Mouse (Mus musculus): Measurements from ENCODE around the gene Ptcra. TPM values are rescaled to one million over a fixed set of nuclear protein-coding genes. Genes with fewer than 3 reads are reported as not detected.
"Not testable (repeated sequence)": the region's sequence is repeated elsewhere in the genome, so short reads cannot be mapped to it uniquely, and the experiment has no call there.

Gene Ptcra
- total RNA-seq, 2 experiments from 2014 or later = not detected

DNA sequence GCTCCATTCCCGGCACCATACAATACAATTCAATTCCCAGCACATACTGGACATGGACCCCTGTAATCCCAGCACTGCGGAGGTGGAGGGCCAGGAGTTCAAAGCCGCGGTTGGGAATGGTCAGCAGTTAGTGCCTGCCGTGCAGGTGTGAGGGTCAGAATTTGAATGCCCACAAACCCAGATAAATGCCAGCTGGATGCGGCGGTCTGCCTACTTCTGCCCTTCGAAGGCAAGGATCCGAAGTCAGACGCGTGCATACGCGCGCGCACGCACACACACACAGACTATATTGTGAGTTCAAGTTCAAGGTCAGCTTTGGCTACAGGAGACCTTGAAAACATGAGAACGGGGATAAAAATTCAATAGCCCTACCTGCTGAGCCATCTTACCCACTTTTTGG, 8.1 kb upstream of the Ptcra start:
- no peak for DNase-seq (ENCODE audit: low spot score)

DNA sequence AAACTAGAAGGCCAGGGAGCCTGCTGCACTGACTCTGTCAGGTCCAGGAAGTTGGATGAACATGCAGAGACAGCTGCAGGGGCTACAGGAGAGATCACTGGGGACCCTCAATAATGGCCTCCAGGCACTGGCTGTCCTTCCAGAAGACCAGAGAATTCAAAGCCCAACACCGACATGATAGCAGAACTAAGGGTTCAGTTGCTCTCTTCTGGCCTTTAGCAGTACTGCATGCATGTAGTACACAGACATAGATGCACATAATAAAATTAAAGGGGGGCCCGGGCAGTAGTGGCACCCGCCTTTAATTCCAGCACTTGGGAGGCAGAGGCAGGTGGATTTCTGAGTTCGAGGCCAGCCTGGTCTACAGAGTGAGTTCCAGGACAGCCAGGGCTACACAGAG, 7.5 kb upstream of the Ptcra start:
- no peak for DNase-seq (ENCODE audit: low spot score)

DNA sequence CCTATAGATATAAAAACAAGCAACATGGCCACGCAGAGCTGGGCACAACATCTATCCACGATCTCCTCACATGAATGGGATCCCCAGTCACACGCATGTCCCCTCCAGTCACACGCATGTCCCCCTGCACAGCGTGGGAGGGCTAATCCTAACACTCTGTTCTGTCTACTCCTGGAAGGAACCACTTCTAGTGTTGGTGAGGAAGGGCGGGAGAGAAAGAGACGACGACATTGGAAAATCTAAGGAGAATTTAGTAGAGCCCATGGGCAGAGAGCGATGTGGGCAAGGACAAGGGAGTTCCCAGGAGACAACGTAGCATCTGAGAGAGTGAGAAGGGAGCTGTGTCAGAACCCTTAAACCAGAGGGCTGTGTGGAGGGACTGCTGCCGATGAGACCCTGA, 7.0 kb upstream of the Ptcra start:
- DNase-seq (ENCODE audit: low spot score) = no peak

DNA sequence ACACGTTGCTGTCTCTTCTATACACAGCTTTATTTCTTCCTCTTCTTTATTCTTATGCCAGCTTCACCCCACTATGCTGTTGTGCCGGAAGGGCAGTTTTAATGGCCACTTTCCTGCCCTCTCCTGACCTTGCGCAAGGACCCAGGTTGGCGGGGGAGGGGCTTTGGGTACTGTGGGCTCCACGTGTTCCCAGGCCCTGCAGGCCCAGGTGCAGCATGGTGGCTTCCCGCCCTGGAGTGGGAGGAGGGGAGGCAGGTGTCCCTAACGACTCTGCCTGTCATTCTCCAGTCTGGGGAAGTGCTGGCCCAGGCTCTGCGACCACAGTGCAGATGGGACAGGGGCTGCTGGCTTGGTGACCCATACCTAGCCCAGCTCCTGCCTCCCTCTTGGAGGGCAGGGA, 4.4 kb upstream of the Ptcra start:
- DNase-seq (ENCODE audit: low spot score) = no peak

DNA sequence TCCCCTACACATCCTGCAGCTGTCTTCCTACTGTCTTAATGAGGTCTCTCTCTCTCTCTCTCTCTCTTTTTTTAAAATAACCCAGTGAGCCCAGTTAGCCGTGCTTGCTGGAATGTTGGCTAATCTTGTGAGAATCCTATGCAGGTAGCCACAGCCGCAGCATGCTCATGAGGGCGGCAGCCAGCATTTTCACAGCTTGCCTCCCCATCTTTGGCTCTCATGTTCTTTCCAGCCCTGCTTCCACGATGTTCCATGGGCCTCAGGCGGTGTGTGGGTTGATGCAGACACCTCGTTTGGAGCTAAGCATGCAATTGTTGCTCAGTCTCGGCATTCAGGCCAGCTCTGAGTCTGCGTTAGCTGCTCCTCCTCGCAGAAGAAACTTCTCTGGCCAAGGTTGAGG, 1.4 kb upstream of the Ptcra start:
- not testable (repeated sequence) for DNase-seq (ENCODE audit: low spot score)

DNA sequence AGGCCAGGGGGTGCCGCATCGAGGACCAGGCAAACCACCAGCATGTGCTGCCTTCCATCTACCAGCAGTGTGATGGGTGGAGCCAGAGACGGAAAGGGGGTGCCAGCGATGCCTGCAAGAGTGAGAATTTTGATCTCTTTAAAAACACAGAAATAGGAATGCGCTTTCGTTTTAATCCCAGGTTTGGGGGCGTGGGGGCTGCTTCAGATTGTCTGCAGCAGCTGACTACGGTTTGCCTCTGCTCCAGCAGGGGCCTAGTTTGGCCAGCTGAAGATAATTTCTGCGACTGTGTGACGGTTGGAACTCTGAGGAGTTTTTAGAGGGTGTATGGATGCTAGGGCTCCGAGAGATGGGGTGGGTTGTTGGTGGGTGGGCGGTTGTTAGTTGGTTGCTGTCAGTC, 4.8 kb downstream of the Ptcra start:
- DNase-seq (ENCODE audit: low spot score) = no peak

DNA sequence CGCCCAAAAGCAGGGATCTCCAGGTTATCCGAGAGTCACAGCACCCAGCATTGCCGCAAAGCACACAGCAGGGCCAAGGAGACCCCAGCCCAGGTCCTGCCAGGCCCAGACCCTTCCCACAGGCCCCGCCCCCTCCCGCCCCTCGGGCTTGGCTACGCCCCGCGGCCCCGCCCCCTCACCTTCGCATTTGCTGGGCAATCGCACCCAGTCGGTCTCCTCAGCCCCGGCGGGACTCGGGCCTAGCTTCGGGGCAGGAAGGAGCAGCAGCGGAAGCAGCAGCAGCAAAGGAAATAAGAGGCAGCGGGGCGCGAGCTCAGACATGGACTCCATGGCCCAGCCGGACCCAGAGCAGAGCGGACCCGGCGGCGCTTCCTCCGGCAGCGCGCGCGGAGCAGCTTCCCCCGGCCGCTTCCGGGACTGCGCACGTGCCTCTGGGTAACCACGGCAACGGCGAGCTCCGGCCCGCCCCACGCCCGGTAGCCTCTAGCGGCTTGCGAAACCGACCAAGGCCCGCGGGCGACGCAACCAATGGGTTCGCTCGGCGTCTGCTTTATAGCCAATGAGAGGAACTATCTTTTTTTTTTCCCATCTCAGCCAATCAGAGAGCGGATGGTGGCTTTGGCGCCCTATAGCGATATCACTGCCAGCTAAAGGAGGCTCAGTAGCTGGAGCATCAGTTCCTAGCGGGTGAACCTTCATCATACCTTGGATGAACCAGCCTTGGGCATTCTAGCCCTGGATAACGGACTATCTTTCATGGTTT, 11.5 kb downstream of the Ptcra start, which contains the start of gene Cnpy3:
Cnpy3 (minus strand) TSS at position 421 of the 763 bp plus-strand sequence.
- peak; percentile 97 for DNase-seq (ENCODE audit: low spot score)

DNA sequence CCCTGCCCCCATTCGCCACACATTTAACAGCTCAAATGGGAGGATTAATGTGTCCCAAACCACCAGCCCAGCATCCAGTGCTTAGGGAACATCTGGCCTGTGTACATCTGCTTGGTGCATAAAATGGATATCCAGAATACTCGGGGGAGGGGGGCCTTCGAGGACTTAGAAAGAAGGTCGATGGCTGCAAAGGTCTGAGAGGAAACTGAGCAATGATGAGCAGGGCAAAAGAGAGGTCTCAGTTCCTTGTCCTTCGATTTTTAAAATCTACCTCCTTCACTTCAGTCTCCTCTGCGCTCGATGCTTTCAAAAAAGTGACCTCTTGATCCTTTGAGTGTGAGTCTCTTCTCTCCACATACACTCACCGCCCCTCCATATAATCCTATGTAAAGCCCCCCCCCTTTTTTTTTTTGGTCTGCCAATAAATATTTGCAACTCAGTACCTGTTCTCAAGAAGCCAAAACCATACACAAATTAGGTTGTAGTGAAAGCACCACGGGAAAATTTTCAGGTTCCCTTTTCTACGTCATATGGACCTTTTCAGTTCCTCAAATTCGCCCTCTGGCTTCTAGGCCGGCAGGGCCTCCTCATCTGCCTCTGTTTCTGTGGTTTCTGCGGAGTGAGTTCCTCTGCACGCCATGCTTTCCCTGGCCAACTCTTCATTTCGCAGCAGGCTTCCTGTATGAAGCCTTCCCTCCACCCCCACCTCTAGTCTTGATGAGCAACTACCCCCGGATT, 12.3 kb downstream of the Ptcra start:
- DNase-seq (ENCODE audit: low spot score) = peak; percentile 32

DNA sequence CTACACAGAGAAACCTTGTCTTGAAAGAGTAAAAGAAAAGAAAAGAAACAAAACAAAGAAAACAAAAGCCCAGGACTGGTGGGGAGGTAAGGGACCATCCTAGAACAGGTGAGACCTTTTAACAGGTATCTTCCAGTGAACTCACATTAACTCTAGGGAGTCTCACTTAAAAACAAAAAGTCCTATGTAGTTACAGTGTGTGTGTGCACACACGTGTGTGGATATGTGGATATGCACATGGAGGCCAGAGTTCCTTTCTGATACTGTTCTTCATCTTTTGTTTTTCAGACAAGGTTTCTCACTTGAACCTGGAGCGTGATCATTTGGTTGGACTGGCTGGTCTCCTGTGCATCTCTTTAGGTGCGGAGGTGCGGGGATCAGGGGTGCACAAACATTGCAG, 12.9 kb downstream of the Ptcra start:
- no peak for DNase-seq (ENCODE audit: low spot score)

DNA sequence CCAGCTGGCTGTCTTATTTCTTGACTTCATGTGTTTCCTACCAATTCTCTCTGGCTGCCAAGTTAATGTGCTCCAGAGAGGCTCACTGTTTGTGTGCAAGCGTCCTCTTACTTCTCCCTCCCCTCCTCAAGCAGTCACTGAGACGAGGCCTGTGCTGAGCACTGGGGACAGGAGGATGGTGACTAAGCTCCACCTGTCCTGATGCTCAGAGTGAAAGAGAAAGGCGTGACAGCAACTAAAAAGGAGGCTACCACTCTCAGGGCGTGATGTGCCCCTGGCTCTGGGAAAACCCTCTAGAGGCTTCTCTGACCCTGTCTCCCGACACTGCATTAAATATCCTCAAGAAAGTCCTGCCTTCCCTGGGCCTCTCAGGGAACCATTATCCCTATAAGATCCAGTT, 14.2 kb downstream of the Ptcra start:
- DNase-seq (ENCODE audit: low spot score) = no peak

DNA sequence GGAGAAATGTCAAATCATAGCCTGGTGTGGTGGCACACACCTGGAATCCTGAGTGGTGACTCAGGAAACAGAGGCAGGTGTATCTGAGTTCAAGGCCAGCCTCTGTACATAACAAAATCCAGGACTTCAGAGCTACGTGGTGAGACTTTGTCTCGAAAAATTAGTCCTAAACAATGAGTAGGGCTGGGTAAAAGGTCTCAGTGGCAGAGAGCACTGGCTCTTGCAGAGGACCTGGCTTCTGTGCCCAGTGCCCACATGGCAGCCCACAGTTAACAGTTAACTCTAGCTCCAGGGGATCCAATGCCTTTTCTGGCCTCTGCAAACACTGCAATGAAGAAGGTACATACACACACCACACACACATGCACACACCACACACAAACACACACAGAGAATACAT, 15.7 kb downstream of the Ptcra start:
- no peak for DNase-seq (ENCODE audit: low spot score)

DNA sequence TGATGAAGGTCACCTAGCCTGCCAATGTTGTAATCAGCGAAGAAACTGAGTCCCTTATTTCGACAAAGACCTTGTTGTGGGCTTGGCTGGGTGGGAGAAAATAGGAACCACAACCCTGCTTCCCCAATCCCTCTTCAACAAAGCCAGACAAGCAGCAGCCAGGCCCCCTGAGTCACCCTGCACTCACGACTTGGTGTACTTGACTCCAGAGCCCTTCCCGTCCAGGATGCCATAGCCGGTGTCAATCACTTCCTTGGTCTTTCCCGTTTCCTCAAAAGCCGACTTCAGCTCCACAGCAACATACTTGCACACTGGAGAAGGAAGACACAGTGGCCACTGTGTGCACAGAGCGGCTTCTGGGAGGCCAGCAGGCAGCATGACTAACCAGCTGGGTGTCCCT, 16.3 kb downstream of the Ptcra start:
- no peak for DNase-seq (ENCODE audit: low spot score)

DNA sequence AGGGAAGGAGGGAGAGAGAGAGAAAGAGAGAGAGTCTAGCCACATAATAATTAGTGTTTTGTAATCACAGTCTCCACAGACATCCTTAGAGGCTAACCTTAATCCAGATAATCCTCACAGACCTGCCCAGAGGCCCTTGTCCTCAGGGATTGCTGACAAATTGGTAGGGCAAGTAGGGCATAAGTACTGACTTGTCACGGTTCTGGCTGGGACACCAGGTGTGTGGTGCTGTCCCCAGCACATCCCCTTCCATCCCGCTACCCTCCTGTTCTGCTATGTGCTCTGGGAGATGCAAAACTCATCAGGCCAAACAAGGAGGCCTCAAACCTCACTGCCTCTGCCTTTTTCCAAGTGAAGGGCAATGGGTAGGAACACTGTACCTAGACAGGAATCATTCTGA, 18.0 kb downstream of the Ptcra start:
- no peak for DNase-seq (ENCODE audit: low spot score)

DNA sequence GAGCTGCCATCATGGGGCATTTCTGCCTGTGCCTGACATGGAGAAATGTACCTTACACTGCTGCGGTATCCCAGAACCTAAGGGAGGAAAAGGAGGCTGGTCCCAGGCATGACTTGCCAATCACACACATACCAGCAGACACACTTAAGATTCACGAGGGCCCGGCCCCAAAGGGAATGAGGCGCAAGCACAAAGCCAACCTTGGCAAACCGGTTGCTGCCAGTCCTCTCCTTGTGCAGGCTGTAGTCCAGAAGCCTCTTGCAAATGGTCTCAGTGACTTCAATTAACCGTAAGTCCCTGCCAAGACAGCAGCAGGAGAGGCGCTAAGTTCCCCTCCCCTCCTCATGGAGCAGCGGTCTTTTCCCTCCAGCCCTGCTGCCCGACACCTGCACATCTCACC, 20.5 kb downstream of the Ptcra start:
- DNase-seq (ENCODE audit: low spot score) = no peak

DNA sequence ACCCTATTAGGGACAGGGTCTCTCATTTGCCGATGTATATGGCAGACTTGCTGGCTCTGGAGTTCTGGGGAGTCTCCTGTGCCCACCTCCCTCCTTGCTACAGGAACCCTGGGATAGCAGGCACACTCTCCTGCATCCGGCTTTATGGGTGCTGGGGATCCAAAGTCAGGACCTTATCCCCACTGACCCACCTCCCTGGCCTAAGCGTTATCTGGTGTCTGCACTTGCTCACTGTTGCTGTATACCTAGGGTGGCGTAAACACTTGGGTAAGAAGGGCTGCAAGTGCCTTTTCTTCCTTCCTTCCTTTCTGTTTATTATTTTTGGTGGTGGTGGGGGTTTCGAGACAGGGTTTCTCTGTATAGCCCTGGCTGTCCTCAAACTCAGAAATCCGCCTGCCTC, 22.2 kb downstream of the Ptcra start:
- no peak for DNase-seq (ENCODE audit: low spot score)

DNA sequence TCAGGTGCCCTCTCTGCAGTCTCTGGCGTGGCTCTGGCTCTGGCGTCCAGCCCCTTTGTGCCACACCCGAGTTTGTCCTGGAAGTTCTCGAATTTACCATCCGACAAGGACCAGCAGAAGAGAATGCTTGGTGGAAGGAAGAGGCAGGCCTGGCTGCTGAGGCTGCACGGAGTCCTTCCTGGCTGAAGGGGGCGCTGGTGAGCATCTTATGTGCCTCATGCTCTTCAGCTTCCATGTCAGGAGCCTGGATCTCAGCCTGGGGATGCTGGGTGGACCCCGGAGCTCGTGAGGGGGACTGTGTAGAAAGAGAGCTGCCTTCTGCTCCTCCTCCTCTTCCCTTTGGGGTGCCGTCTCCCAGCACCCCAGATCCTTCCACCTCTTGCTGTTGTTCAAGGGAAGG, 27.4 kb downstream of the Ptcra start:
- DNase-seq (ENCODE audit: low spot score) = no peak

DNA sequence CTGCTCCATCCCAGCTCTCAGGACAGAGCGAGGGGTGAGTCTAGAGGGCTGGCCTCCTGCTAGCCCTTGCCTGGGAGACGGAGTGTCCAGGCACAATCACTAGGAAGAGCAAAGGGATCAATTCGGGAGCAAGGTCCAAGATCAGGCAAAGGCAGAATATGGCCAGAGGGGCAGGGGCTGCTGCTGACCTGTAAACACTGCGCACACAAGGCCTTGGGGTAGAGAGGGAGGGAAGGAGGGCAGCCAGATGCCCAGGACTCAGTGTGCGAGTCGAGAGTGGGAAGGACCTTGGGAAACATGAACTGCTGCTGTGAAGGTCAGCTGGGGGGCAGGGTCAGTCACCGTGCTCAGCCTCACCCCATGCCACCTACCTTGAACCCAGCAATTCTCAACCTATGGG, 28.2 kb downstream of the Ptcra start:
- no peak for DNase-seq (ENCODE audit: low spot score)

DNA sequence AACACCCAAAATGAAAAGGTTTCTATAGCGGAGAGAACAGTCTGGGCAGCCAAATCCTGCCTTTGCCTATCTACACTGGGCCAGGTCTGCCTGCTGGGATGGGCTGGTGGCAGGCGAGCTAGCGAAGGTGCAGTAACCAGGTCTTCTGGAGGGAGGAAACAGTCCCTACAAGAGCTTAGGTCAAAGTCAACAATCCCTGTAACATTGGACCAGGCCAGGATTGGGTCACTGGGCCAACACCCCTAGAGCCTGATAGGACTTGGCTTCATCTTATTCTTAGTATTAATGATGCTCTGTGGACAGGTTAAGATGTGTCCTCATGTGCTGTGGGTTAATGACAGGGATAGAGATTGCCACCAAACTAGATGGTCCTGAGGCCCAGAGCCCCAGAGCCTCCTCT, 29.5 kb downstream of the Ptcra start:
- DNase-seq (ENCODE audit: low spot score) = no peak

DNA sequence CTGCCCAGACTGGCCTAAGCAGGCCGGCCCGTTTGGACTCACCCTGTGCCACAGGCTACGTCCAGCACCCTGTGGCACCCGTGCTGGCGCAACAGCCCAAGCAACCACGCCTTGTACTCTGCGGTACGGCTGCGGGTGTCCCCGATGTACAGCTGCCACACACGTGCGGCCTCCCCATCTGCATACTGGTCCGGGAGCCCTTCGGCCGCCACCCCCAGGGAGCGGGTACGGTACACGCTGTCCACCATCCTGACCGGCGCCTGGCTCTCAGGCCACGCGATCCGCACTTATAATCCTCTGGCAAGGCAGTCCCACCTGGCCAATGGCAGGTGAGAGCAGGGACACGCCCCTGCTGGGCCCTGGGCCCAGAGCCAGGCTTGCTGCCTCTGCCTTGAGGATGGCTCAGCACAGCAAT, 34.6 kb downstream of the Ptcra start, which contains the start of gene Gnmt:
Gnmt (minus strand) TSS at position 265 of the 415 bp plus-strand sequence.
- DNase-seq (ENCODE audit: low spot score) = no peak

DNA sequence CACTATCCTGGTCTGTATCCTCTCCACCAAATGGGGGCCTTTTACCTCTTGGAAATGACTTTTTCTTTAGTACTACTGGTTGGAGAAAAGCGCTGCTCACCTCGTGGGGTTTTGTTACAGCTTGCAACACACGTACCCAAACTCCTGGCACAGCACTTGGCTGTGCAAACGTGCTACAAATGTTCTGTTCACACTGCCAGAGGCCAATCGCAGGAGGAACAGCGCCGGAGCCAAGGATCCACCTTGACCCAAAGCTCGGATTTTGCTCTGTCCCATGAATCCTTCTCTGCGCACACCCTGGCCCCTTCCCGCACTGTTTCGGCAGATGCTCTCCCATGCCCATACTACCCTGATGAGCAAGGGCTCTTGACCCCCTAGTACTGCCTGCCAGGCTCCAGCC, 35.0 kb downstream of the Ptcra start:
- DNase-seq (ENCODE audit: low spot score) = no peak

DNA sequence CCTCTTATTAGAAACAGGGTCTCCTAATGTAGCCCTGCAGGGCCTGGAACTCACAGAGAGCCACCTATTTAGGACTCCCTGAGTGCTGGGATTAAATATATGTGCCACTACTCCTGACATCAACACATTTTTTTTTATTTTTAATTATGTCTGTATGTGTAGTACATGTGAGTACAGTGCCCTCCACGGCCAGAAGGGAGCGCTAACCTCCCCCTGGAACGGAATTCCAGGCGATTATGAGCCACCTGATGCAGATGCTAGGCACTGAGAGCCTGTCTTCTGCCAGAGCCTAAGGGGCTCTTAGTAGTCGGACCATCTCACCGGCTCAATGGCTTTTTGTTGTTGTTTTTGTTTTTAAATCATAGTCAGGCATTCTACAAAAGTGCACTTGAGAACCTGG, 35.5 kb downstream of the Ptcra start:
- DNase-seq (ENCODE audit: low spot score) = no peak

DNA sequence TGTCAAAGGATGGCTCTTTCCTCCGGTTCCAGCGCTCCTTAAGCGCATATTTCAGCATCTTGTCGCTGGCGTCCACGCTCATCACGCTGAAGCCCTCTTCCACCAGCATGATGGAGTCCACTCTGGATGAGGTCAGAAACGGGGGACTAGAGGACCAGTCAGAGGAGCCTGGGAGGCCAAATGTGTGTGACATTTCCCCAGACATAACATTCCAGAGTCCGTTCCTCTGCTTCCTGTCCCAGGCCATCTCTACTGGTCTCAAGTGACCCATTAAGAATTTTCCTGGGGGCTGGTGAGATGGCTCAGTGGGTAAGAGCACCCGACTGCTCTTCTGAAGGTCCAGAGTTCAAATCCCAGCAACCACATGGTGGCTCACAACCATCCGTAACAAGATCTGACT, 36.2 kb downstream of the Ptcra start:
- no peak for DNase-seq (ENCODE audit: low spot score)
